Mouse (Mus musculus) stomach, adult 2 months (tissue): Measurements from ENCODE around the gene Prrt2. TPM values are rescaled to one million over a fixed set of nuclear protein-coding genes. Genes with fewer than 3 reads are reported as not detected.

Experiments
- polyA plus RNA-seq: library from polyadenylated mRNA; depleted of rRNA; stranded (reverse); fragments of >200 nt; gene quantifications from 2 replicates; pipeline ENCODE4 v1.2.3, GENCODE M21; 2012; rRNA removed

The Prrt2 gene
- polyA plus RNA-seq: 2.3 and 4.8 TPM in 2 replicates

DNA sequence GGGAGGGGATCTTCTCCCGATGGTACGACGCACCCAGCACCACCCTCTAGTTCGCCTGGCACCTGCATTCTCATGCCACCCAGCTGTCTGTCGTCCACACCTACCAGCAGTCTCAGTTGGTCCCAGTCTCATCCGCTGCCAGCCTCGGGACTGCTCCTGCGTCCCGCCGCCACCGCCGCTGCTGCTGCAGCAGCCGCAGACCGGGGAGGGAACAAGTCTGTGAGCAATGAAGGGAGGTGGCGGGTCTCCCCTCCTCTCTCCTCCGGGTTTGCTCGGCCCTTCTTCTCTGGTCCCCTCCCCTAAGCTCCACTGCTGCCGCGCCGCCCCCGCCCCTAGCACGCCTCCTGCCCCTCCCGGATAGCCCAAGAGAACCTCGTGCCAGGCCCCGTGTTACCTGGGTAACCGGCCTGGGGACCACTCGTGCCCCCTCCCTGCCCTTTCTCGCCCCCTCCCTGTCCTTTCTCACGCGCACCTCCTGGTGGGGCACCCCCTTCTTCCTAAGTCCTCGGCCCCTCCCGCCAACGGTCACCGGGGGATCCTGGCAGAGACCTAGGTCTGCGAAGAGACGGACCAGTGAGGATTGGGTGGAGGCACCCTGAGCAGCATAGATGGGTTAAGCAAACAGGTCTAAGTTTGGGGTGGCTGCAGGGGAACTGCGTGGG, at the start of gene Prrt2, which contains the start of gene Gm42742:
Gene Prrt2 (minus strand): TSS at position 311 of the 662 bp plus-strand sequence.
Gene Gm42742 (minus strand): TSS at position 197 of the 662 bp plus-strand sequence.

GRCm38 (mm10) chr7:127041851-127042672, 21.1 kb upstream of the Prrt2 start, which contains the start of gene Kif22:
TSS of gene Kif22 (minus strand) at chr7:127042471.

GRCm38 (mm10) chr7:127026984-127027726, 6.1 kb upstream of the Prrt2 start, which contains the start of gene Maz:
TSS of gene Maz (minus strand) at chr7:127027037.

GRCm38 (mm10) chr7:127016971-127017949, 3.8 kb downstream of the Prrt2 start, which contains the start of gene Pagr1a:
TSS of gene Pagr1a (minus strand) at chr7:127017352.

GRCm38 (mm10) chr7:127016481-127016485, 4.7 kb downstream of the Prrt2 start, which contains the start of gene Pagr1b:
TSS of gene Pagr1b (minus strand) at chr7:127016484.

DNA sequence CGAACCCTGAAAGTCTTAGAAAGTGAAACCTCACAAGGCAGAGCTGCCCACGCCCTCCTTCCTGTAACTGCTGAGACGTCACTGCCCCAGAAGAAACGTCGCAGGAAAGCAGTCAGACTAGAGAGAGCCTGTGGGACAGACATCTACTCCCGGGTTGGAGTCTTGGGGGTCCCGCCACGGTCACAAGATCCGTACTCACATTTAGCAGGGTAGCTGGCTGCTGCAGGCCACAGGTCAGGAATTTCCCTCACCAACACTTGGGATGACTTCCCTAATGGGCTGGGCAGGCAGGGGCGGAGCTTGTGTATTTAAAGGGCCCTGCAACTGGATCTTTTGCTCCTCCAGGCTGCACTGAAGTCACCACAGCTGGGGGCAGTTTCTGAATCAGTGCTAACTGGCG, 6.7 kb downstream of the Prrt2 start, which contains the start of gene Mvp:
Gene Mvp (minus strand): TSS at position 302 of the 400 bp plus-strand sequence.

DNA sequence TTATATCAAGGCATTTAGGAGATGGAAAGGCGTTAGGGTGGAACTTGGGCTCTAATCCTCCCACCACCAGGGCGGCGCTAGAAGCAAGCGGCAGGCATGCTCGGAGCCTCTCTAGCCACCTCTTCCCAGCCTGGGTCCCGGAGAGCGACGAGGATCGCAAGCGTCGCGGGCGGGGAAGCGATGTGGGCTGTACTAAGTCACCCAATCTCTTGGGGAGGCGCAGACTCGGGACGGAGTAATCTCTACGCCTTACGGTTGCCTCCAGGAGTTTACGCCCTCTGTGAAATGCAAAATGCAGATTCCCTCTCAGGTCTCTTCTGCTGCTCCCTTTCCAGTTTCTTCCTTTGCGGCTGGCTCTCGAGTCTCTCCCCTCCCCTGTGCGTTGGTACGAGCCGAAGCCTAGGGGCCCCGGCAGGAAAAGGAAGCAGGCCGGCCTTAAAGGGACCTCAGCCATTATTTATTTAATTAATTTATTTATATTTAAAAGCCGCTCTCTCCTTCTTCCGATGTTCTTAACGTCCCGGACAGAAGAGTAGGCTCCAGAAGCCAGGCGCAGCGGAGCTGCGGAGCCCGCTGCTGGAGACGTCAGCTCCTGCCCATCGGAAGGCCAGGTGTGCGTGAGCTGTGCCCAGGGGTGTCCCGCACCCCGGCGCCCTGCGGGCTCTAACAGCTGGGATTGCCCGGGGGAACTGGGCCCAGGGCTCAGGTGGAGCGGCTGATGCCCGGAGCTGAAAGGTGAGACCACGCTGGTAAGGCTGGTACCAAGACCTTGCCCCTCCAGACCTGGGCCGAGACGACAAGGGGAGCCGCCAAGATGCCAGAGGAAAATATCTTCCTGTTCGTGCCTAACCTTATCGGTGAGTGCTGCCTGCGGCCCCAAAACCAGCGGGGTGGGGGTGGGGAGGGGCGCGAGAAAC, 44.8 kb downstream of the Prrt2 start, which contains the start of gene Cdiptos:
Gene Cdiptos (minus strand): TSS at position 149 of the 917 bp plus-strand sequence.

DNA sequence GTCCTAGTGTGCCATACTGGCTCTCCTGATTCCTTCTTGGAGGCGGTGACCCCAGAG, 45.3 kb downstream of the Prrt2 start, which contains the start of gene Cdipt:
Gene Cdipt (plus strand): TSS at position 22 of the 57 bp plus-strand sequence.

Other genes with a start within 250 kb of the Prrt2 start
- 169 and 334 TPM in 2 replicates for gene Ypel3, start 244.3 kb downstream of the Prrt2 start, polyA plus RNA-seq
- 2.0 and 2.5 TPM in 2 replicates for gene Tbx6, start 239.7 kb downstream of the Prrt2 start, polyA plus RNA-seq
- 74.8 and 85.0 TPM in 2 replicates for gene Ppp4c, start 228.7 kb downstream of the Prrt2 start, polyA plus RNA-seq
- gene Fam57b, start 223.5 kb downstream of the Prrt2 start, polyA plus RNA-seq: 3.8 and 6.7 TPM in 2 replicates
- gene 4930451I11Rik, start 189.6 kb downstream of the Prrt2 start, polyA plus RNA-seq: not detected in 2 replicates
- 0.08 TPM in 1 of 2 replicates, not detected in the other for gene Doc2a, start 173.8 kb downstream of the Prrt2 start, polyA plus RNA-seq
- 2.2 and 2.3 TPM in 2 replicates for gene Hirip3, start 159.2 kb downstream of the Prrt2 start, polyA plus RNA-seq
- gene Ino80e, start 158.8 kb downstream of the Prrt2 start, polyA plus RNA-seq: 26.9 and 34.5 TPM in 2 replicates
- 47.4 and 49.6 TPM in 2 replicates for gene Taok2, start 136.5 kb downstream of the Prrt2 start, polyA plus RNA-seq
- gene Tmem219, start 98.3 kb downstream of the Prrt2 start, polyA plus RNA-seq: 97.1 and 106 TPM in 2 replicates
- 7.3 and 9.2 TPM in 2 replicates for gene Kctd13, start 92.3 kb downstream of the Prrt2 start, polyA plus RNA-seq
- gene Asphd1, start 71.6 kb downstream of the Prrt2 start, polyA plus RNA-seq: 0.21 and 0.94 TPM in 2 replicates
- gene Sez6l2, start 70.6 kb downstream of the Prrt2 start, polyA plus RNA-seq: 1.9 and 2.3 TPM in 2 replicates
- 150 and 159 TPM in 2 replicates for gene Cdipt, start 45.3 kb downstream of the Prrt2 start, polyA plus RNA-seq
- 0.08 TPM in 1 of 2 replicates, not detected in the other for gene Cdiptos, start 45.1 kb downstream of the Prrt2 start, polyA plus RNA-seq
- gene Mvp, start 6.6 kb downstream of the Prrt2 start, polyA plus RNA-seq: 67.5 and 90.5 TPM in 2 replicates
- 0.94 TPM in 1 of 2 replicates, not detected in the other for gene Pagr1b, start 4.7 kb downstream of the Prrt2 start, polyA plus RNA-seq
- 8.5 TPM in 1 of 2 replicates, not detected in the other for gene Pagr1a, start 3.9 kb downstream of the Prrt2 start, polyA plus RNA-seq
- gene Gm42742, start 114 bp downstream of the Prrt2 start, polyA plus RNA-seq: 1.6 and 8.9 TPM in 2 replicates
- 76.8 and 314 TPM in 2 replicates for gene Maz, start 5.8 kb upstream of the Prrt2 start, polyA plus RNA-seq
- gene Kif22, start 21.3 kb upstream of the Prrt2 start, polyA plus RNA-seq: 1.9 and 2.3 TPM in 2 replicates
- 23.7 and 38.0 TPM in 2 replicates for gene Zg16, start 66.1 kb upstream of the Prrt2 start, polyA plus RNA-seq
- gene AI467606, start 70.1 kb upstream of the Prrt2 start, polyA plus RNA-seq: 13.6 and 14.9 TPM in 2 replicates
- gene Qprt, start 101.0 kb upstream of the Prrt2 start, polyA plus RNA-seq: 0.27 and 0.47 TPM in 2 replicates
- 0.67 and 0.77 TPM in 2 replicates for gene Spn, start 116.6 kb upstream of the Prrt2 start, polyA plus RNA-seq
- 5.5 and 6.6 TPM in 2 replicates for gene Cd2bp2, start 174.8 kb upstream of the Prrt2 start, polyA plus RNA-seq
- 20.0 and 23.0 TPM in 2 replicates for gene Tbc1d10b, start 187.3 kb upstream of the Prrt2 start, polyA plus RNA-seq
- 11.3 and 23.7 TPM in 2 replicates for gene Mylpf, start 187.7 kb upstream of the Prrt2 start, polyA plus RNA-seq
- 5.6 and 6.3 TPM in 2 replicates for gene Zfp553, start 211.8 kb upstream of the Prrt2 start, polyA plus RNA-seq
- 4.9 and 7.9 TPM in 2 replicates for gene Sept1, start 211.9 kb upstream of the Prrt2 start, polyA plus RNA-seq
- gene Zfp771, start 223.1 kb upstream of the Prrt2 start, polyA plus RNA-seq: 57.0 and 157 TPM in 2 replicates
- 31.4 and 39.4 TPM in 2 replicates for gene Dctpp1, start 239.5 kb upstream of the Prrt2 start, polyA plus RNA-seq